Mouse (Mus musculus): ENCODE measurements around the gene Gpr19.

Gene Gpr19

GRCm38 (mm10) chr6:134887711-134888449 lies 10.5 kb downstream of the Gpr19 start:
- DNase-seq (ENCODE audit: low spot score) = peak; percentile 96

GRCm38 (mm10) chr6:134887008-134887407 lies 11.4 kb downstream of the Gpr19 start:
- DNase-seq (ENCODE audit: low spot score) = peak; percentile 23

- no peak for DNase-seq (ENCODE audit: low spot score)
Observed at GRCm38 (mm10) chr6:134886475-134886874, 11.9 kb downstream of the Gpr19 start.

- no peak for DNase-seq (ENCODE audit: low spot score)
Observed at GRCm38 (mm10) chr6:134885515-134885914, 12.9 kb downstream of the Gpr19 start.

- DNase-seq (ENCODE audit: low spot score) = no peak
Observed at GRCm38 (mm10) chr6:134883661-134884060, 14.7 kb downstream of the Gpr19 start.

GRCm38 (mm10) chr6:134880046-134880445 lies 18.3 kb downstream of the Gpr19 start:
- no peak for DNase-seq (ENCODE audit: low spot score)

GRCm38 (mm10) chr6:134879556-134879955 lies 18.8 kb downstream of the Gpr19 start:
- DNase-seq (ENCODE audit: low spot score) = no peak

- DNase-seq (ENCODE audit: low spot score) = no peak
Observed at GRCm38 (mm10) chr6:134877892-134878291, 20.5 kb downstream of the Gpr19 start.

- no peak for DNase-seq (ENCODE audit: low spot score)
Observed at GRCm38 (mm10) chr6:134877276-134877675, 21.1 kb downstream of the Gpr19 start.

- peak; percentile 69 for DNase-seq (ENCODE audit: low spot score)
Observed at GRCm38 (mm10) chr6:134876795-134877194, 21.6 kb downstream of the Gpr19 start.

- DNase-seq (ENCODE audit: low spot score) = no peak
Observed at GRCm38 (mm10) chr6:134873018-134873417, 25.4 kb downstream of the Gpr19 start.

- no peak for DNase-seq (ENCODE audit: low spot score)
Observed at GRCm38 (mm10) chr6:134872236-134872635, 26.1 kb downstream of the Gpr19 start.

GRCm38 (mm10) chr6:134870887-134871286 lies 27.5 kb downstream of the Gpr19 start:
- DNase-seq (ENCODE audit: low spot score) = no peak

GRCm38 (mm10) chr6:134870209-134870742 lies 28.1 kb downstream of the Gpr19 start:
- DNase-seq (ENCODE audit: low spot score) = no peak

- peak; percentile 55 for DNase-seq (ENCODE audit: low spot score)
Observed at GRCm38 (mm10) chr6:134867325-134867724, 31.1 kb downstream of the Gpr19 start.

GRCm38 (mm10) chr6:134866113-134866512 lies 32.3 kb downstream of the Gpr19 start:
- no peak for DNase-seq (ENCODE audit: low spot score)

GRCm38 (mm10) chr6:134863146-134863545 lies 35.2 kb downstream of the Gpr19 start:
- DNase-seq (ENCODE audit: low spot score) = peak; percentile 100

- peak; percentile 84 for DNase-seq (ENCODE audit: low spot score)
Observed at GRCm38 (mm10) chr6:134862671-134863104, 35.7 kb downstream of the Gpr19 start.

GRCm38 (mm10) chr6:134861386-134861785 lies 37.0 kb downstream of the Gpr19 start:
- no peak for DNase-seq (ENCODE audit: low spot score)

GRCm38 (mm10) chr6:134860275-134860674 lies 38.1 kb downstream of the Gpr19 start:
- DNase-seq (ENCODE audit: low spot score) = no peak

GRCm38 (mm10) chr6:134859021-134859420 lies 39.4 kb downstream of the Gpr19 start:
- DNase-seq (ENCODE audit: low spot score) = no peak

- no peak for DNase-seq (ENCODE audit: low spot score)
Observed at GRCm38 (mm10) chr6:134855926-134856325, 42.5 kb downstream of the Gpr19 start.

GRCm38 (mm10) chr6:134854782-134855181 lies 43.6 kb downstream of the Gpr19 start:
- no peak for DNase-seq (ENCODE audit: low spot score)

GRCm38 (mm10) chr6:134849985-134850384 lies 48.4 kb downstream of the Gpr19 start:
- no peak for DNase-seq (ENCODE audit: low spot score)

Data from retina, embryonic 14.5 days (tissue).